Mouse (Mus musculus) naive thymus-derived CD4-positive, alpha-beta T cell, adult 2 months (primary cell): ENCODE results near the gene Sort1.

Experiments used
- DNase-seq: peaks from one replicate; pipeline ENCODE4 v3.0.0-alpha.2; 2011; ENCODE audit warnings: low read depth

Gene Sort1

DNA sequence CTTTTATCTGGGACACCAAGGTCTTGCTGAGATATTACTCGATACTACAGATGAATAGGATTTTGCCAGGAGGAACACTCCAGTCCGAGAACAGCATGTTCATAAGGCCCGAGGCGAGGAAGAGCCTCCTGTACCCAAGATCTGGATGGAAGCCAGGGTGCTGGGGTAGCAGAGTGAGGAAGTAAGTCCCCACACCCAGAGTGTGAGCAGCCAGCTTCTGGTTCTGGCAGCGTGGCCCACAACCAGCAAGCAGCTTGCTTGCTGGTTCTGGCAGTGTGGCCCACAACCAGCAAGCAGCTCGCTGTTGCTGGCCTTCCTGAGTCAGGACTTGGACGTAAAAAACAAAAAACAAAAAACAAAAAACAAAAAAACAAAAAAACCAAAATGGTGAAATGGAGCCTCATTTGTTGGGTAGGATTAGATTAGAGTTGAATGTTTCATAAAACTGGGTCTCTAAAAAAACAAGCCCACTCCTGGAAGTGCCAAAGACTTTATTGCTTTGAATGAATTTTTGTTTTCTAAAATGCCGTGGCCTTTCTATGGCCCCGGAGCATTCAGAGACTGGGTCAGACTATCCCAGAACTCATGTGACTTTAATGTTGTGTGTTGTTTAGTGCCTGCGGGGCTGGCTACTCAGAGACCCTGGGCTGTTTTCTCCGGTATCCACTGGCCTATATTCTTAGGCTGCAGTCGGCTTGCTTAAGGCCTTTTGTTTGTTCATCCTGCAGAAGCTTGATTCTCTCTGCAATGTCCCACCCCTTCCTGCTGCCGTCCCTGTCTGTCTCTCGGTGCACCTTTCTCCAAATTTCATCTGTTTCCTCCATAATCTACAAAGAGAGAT, 11.7 kb downstream of the Sort1 start:
- no peak for DNase-seq

DNA sequence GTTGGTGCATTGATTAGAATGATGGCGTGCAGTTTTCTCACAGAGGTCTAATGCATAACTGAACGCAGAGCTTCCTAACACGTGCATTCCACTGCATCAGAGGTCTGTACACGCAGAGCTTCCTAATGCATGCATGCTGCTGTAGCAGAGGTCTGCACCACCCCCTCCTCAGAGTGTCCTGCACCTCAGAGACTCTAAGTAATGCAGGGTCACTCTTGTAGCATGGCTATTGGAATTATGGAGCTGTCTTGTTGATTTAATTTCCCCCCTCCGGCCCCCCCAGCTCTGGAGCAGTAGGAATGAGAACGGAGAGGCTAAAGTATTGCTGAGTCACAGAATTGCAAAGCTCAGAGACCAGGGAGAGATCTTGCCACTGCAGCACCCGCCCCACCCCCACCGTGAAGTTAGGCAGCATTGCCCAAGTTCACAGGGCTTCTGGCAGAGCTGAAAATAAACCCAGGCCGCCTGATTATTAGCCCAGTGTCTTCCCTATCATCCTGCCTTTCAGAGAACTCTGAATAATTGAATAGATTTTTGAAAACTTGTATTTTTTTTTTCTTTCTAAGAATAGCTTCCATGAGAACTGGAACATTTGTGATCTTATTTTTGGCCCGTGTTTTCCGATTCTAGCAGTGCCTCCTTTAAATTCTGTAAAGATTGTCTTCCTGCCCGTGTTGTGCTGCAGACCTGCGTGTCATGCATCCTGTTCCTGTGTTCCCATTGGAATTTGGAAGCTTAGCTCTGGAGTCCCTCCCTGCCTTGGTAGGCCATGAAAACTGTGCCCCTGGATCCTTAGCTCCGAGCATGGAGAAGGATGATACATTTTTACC, 12.6 kb downstream of the Sort1 start:
- DNase-seq: no peak

- no peak for DNase-seq
Observed at GRCm38 (mm10) chr3:108297050-108297419, 13.2 kb downstream of the Sort1 start.

DNA sequence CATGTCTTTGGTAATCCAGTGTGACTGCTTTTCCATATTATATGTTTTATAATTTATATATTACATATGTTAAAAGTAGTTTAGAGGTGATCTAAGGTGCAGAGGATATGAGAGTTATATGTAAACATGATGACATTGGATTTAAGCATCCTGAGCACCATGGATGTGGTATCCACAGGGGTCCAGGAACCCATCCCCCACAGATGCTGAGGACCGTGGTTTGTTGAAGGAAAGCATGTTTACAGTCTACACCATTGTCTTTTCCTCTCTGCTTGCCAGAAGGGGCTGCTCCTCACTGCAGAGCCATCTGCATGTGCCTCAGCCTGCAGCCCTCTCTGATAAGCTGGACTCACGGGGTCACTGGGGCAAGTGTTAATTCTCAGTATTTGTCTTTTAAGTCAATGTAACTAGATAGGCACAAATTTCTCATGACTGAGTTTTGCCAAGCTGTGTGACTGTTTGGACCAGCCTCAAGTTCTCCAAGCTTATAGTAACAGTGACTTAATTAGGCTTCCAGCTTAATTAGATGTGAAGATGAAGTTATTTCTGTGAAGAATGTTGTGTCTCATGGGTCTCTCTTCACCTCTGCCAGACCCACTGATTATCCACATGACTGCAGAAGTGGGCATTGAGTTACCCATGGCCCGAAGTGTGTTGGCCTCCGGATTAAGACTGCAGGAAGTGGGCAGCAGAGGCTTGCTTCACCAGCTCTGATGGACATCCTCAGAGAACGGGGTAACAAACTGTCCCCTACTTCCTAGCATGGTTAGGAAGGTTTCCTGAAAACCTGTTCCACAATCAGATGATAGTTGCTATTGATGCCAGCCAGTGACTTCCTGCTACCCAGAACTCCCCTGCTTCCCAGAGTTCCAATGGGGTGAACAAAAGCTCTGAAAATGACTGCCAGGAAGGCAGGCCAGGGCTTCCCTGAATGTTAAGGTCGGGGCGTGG, 14.0 kb downstream of the Sort1 start:
- DNase-seq: no peak

DNA sequence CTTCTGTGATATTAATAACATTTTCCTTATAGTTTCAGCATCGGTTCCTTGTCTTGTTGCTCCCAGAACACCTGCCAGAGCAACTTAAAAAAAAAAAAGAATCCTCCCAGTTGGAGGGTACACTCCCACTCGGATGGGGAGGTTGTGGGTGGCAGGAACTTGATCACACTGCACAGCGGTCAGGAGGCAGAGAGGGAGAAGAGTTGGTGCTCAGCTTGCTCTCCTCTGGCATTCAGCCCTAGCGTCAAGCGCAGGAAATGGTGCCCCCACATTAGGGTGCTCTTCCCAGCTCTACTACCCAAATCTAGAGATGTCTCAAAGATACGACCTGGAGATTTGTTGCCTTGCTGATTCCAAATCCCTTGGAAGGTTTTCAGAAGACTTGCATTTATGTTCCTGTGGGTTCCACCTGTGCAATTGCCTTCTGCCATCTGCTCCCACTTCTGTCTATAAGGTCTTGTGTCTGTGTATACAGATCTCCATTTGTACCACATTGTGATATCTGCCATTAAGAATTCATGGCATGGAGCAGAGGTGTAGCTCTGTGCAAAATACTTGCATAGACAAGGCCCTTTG, 16.7 kb downstream of the Sort1 start:
- DNase-seq: no peak

- DNase-seq: no peak
Observed at GRCm38 (mm10) chr3:108303683-108304082, 19.8 kb downstream of the Sort1 start.

GRCm38 (mm10) chr3:108304747-108305146, 20.9 kb downstream of the Sort1 start:
- no peak for DNase-seq

- no peak for DNase-seq
Observed at GRCm38 (mm10) chr3:108306387-108306786, 22.5 kb downstream of the Sort1 start.

- no peak for DNase-seq
Observed at GRCm38 (mm10) chr3:108307485-108307884, 23.6 kb downstream of the Sort1 start.

GRCm38 (mm10) chr3:108310921-108311341, 27.0 kb downstream of the Sort1 start:
- DNase-seq: no peak

- no peak for DNase-seq
Observed at GRCm38 (mm10) chr3:108311688-108312087, 27.8 kb downstream of the Sort1 start.

DNA sequence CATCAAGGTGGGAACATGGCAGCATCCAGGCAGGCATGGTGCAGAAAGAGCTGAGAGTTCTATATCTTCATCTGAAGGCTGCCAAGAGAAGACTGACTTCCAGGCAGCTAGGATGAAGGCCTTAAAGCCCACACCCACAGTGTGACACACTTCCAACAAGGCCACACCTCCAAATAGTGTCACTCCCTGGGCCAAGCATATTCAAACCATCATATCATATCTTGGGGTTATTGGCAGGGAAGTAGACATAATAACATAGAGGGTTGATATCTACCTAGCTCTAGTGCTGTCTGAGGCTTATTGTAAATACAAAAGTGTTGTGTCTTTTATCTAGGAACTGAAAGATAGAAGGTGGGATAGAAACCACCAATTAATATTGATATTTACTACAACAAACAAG, 28.5 kb downstream of the Sort1 start:
- DNase-seq: no peak

GRCm38 (mm10) chr3:108313138-108313537, 29.3 kb downstream of the Sort1 start:
- DNase-seq: no peak

GRCm38 (mm10) chr3:108314038-108314675, 30.3 kb downstream of the Sort1 start:
- no peak for DNase-seq

- no peak for DNase-seq
Observed at GRCm38 (mm10) chr3:108318517-108318916, 34.6 kb downstream of the Sort1 start.

GRCm38 (mm10) chr3:108321671-108322070, 37.8 kb downstream of the Sort1 start:
- no peak for DNase-seq

DNA sequence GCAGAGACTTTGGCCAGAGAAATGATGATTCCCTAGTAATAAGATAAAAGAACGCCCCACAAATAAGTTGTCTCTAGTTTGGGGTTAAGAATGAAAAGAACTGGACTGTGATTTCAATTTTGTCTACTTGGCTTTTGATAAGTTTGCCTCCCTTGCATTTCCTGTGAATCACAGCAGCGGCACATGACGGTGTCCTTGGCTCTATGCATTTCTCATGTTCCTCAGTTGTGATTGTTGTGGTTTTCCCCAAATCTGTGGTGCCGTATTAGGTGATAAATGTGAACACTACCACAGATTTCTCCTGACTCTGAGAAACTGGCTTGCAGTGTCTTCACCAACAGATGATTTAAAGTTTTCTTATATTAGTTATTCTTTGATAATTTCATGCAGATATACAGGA, 38.3 kb downstream of the Sort1 start:
- no peak for DNase-seq

DNA sequence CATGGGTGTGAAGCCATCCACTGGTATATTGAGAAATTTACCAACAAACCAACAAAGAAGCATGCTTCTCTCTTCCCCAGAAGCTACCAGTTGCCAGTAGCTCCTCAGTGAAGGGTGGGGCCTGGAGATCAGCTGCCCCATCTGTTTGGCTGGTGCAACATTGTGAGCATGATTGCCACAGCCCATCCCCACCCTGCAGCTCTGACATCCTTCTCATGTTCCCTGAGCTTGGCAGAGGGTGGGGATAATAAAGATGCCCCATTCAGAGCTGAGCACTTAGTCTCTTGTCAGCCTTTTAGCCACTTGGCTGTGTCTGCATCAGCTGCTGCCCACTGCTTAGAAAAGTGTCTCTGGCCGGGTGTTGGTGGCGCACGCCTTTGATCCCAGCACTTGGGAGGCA, 39.1 kb downstream of the Sort1 start:
- DNase-seq: no peak

GRCm38 (mm10) chr3:108324837-108325236, 41.0 kb downstream of the Sort1 start:
- no peak for DNase-seq

- no peak for DNase-seq
Observed at GRCm38 (mm10) chr3:108325521-108325920, 41.6 kb downstream of the Sort1 start.

- DNase-seq: no peak
Observed at GRCm38 (mm10) chr3:108327275-108327674, 43.4 kb downstream of the Sort1 start.
